Mouse (Mus musculus) ES-E14 (cell line): ENCODE measurements at regions not wholly inside any gene's neighbourhood (a gene's known extent, or its start where the extent isn't known, plus 50 kb on each side); places are given as distances from the start of the nearest gene placed in this dataset.

ENCODE experiments used
- DNase-seq: peaks from one replicate; pipeline ENCODE4 v3.0.0-alpha.2; 2013; ENCODE audit warnings: low read depth, low spot score
- H3K27ac ChIP-seq: 2 replicates; pipeline ENCODE4 v1.5.1; 2012; ENCODE audit warnings: low read depth, mild to moderate bottlenecking, low read length, moderate library complexity, mixed read lengths; ENCODE audit not compliant: poor library complexity, insufficient read depth, severe bottlenecking
- H3K36me3 ChIP-seq: 2 replicates; pipeline ENCODE4 v1.6.1; 2012; ENCODE audit warnings: mild to moderate bottlenecking, low read length, moderate library complexity, mixed read lengths; ENCODE audit not compliant: control insufficient read depth, poor library complexity, insufficient read depth, severe bottlenecking
- H3K4me1 ChIP-seq, 2 experiments: fragments of 150-350 bp in 1 of 2; sonication (generic) in 1 of 2; 2 replicates each; pipeline ENCODE4 v1.6.1; 2012; ENCODE audit warnings: low read length in 2 of 2, mild to moderate bottlenecking in 1 of 2, mixed read lengths in 1 of 2; ENCODE audit not compliant: control insufficient read depth in 2 of 2, insufficient read depth in 2 of 2, poor library complexity in 1 of 2
- H3K4me3 ChIP-seq, 2 experiments: fragments of 150-350 bp in 1 of 2; sonication (generic) in 1 of 2; 2 replicates each; pipeline ENCODE4 v1.5.1; 2012; ENCODE audit warnings: low read length in 2 of 2, low read depth in 1 of 2, mild to moderate bottlenecking in 1 of 2, mixed read lengths in 1 of 2; ENCODE audit not compliant: insufficient read depth in 1 of 2, poor library complexity in 1 of 2, severe bottlenecking in 1 of 2
- H3K9ac ChIP-seq: 2 replicates; pipeline ENCODE4 v1.6.1; 2012; ENCODE audit warnings: low read depth, mild to moderate bottlenecking, low read length, mixed read lengths; ENCODE audit not compliant: poor library complexity, insufficient read depth, severe bottlenecking
- H3K9me3 ChIP-seq: fragments of 150-350 bp; sonication (generic); 2 replicates; pipeline ENCODE4 v1.6.1; 2012; ENCODE audit warnings: low read depth, mild to moderate bottlenecking, low read length; ENCODE audit not compliant: control insufficient read depth, insufficient read depth
- CHD2 ChIP-seq: IDR thresholded peaks from 2 replicates; pipeline ENCODE4 v1.6.1; 2014; ENCODE audit warnings: mild to moderate bottlenecking, low read depth, low read length, inconsistent platforms
- HCFC1 ChIP-seq: IDR thresholded peaks from 2 replicates; pipeline ENCODE4 v1.6.1; 2012; ENCODE audit warnings: low read length, inconsistent platforms, borderline replicate concordance; ENCODE audit not compliant: insufficient read depth
- MAFK ChIP-seq: IDR thresholded peaks from 2 replicates; pipeline ENCODE4 v1.6.1; 2014; ENCODE audit warnings: mild to moderate bottlenecking, low read depth, low read length, inconsistent platforms; ENCODE audit not compliant: insufficient read depth
- ZC3H11A ChIP-seq: IDR thresholded peaks from 2 replicates; pipeline ENCODE4 v1.6.1; 2012; ENCODE audit warnings: low read depth, mild to moderate bottlenecking, inconsistent platforms, low read length, borderline replicate concordance
- ZNF384 ChIP-seq: IDR thresholded peaks from 2 replicates; pipeline ENCODE4 v1.6.1; 2012; ENCODE audit warnings: low read depth, low read length, inconsistent platforms
- in situ Hi-C, 2 experiments: fragments of 600-800 bp; cut with MboI; formaldehyde crosslinking; loops; one replicate each; pipeline ENCODE4 v1.15.1; 2025; ENCODE audit warnings: low sequenced_read_pairs in 2 of 2, inconsistent platforms in 1 of 2; ENCODE audit not compliant: unreplicated experiment in 2 of 2

DNA sequence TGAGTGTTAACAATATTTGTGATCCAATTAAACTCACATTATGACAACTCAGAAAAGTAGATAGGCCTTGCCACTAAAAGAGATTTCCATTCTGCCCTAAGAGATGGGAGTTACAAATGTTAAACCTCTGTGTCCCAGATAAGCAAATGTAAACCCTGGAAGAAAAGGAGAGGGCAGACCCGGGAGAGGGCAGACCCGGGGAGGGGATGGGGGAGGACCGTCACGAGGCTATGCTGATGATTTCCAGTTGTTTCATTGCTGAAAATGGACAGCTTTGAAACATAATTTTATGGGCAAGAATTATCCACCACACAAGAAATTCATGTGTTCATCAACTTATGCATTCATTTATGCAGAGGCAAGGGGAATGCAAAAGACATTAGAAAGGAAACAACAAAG, 159.7 kb upstream of the Cited2 start:
- H3K4me3 ChIP-seq: no peak overlapping the region
- TF ChIP-seq ZNF384 (no peak), MAFK (no peak), CHD2 (no peak), HCFC1 (no peak), ZC3H11A (no peak)
- no peaks in the 10 kb centered on the region for H3K36me3 ChIP-seq
- H3K27ac ChIP-seq: no peak overlapping the region
- in situ Hi-C loops: no loop called here
- DNase-seq: no peak
- no peaks in the 10 kb centered on the region for H3K4me1 ChIP-seq
- no peak overlapping the region for H3K9ac ChIP-seq
- no peaks in the 10 kb centered on the region for H3K9me3 ChIP-seq

DNA sequence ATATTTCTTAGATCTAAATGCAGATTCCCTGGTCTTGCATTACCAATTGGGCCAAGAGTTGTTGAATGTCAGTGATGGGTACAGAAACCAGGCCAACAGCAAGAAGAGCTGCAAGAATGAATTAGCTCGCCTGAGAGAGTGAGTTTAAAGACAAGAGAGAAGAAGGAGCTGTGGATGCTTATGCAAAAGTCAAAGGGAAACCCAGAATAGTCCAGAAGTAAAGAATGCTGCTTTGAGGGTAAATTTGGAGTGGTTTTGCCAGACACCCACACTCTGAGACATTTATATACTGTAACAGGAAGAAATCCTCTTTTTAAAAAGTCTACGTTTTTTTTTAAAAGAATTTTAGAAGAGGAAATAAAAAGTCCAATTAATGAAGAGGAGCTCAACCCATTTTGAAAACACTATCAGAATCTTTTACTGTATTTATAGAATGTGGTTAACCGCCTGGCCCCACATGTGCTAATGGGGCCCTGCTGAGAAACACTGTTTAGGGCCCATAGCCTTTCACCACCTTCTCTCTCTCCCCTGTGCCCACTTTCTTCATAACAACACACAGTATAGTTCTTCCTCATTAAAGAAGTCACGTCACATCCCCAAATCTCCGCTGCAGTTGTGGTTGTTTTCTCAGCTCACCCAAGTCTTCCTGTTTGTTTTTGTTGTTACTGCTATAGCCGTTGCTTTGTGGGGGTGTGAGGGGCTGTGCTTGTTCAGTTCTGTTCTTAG, 158.0 kb upstream of the Cited2 start:
- DNase-seq: no peak
- no peaks in the 10 kb centered on the region for H3K9me3 ChIP-seq
- no peak overlapping the region for H3K9ac ChIP-seq
- no peaks in the 10 kb centered on the region for H3K4me1 ChIP-seq
- H3K27ac ChIP-seq: no peak overlapping the region
- H3K4me3 ChIP-seq: no peak overlapping the region
- TF ChIP-seq ZC3H11A (no peak), MAFK (no peak), CHD2 (no peak), ZNF384 (no peak), HCFC1 (no peak)
- no peaks in the 10 kb centered on the region for H3K36me3 ChIP-seq
- in situ Hi-C loops: no loop called here

DNA sequence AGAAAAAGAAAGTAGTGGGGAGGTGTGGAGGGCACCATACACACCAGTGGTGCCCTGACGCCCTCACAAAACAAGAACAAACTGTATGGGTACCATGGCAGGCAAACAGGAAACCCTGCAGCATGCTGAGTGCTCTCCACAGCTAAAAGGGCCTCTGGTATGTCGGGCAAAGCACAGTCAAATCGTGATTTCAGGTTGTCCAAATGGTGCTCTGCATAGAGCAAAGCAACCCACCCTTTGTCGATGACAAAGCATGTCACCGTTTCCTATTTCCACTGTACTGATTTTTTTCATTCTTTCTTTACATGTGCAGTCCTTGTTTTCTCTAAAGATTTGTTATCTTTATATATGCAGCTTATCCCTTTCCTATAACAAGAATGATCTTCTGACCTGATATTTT, 156.0 kb upstream of the Cited2 start:
- no peak overlapping the region for H3K9ac ChIP-seq
- H3K9me3 ChIP-seq: no peaks in the 10 kb centered on the region
- TF ChIP-seq HCFC1: no peak
- TF ChIP-seq CHD2: no peak
- no peak for TF ChIP-seq ZNF384
- TF ChIP-seq MAFK: no peak
- no peak for TF ChIP-seq ZC3H11A
- no peak for DNase-seq
- H3K4me3 ChIP-seq: no peak overlapping the region
- in situ Hi-C loops: no loop called here
- no peaks in the 10 kb centered on the region for H3K36me3 ChIP-seq
- no peaks in the 10 kb centered on the region for H3K4me1 ChIP-seq
- H3K27ac ChIP-seq: no peak overlapping the region

DNA sequence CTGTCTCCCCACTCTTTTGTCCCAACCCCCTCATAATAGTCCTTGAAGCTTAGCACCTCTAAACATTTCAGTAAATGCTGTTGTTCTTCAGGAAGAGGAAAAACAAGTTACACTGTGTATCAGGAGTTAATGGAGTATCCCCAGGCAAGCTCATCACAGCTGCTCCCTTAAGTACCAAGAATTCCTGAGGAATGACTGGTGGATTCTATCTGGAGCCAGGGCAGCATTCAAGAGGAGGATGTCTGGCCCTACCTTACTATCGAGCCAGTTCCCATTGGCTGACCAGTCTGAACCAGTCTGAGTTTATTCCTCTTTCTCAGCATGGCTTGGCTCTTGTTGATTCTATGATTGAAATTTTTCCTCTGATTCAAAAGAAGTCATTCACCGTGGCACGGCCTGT, 155.4 kb upstream of the Cited2 start:
- no peak for TF ChIP-seq HCFC1
- TF ChIP-seq ZC3H11A: no peak
- no peak for TF ChIP-seq CHD2
- no peak for TF ChIP-seq ZNF384
- no peak for TF ChIP-seq MAFK
- no peak overlapping the region for H3K4me3 ChIP-seq
- H3K9ac ChIP-seq: no peak overlapping the region
- H3K36me3 ChIP-seq: no peaks in the 10 kb centered on the region
- H3K27ac ChIP-seq: no peak overlapping the region
- no peaks in the 10 kb centered on the region for H3K9me3 ChIP-seq
- H3K4me1 ChIP-seq: no peaks in the 10 kb centered on the region
- no peak for DNase-seq
- in situ Hi-C loops: no loop called here

DNA sequence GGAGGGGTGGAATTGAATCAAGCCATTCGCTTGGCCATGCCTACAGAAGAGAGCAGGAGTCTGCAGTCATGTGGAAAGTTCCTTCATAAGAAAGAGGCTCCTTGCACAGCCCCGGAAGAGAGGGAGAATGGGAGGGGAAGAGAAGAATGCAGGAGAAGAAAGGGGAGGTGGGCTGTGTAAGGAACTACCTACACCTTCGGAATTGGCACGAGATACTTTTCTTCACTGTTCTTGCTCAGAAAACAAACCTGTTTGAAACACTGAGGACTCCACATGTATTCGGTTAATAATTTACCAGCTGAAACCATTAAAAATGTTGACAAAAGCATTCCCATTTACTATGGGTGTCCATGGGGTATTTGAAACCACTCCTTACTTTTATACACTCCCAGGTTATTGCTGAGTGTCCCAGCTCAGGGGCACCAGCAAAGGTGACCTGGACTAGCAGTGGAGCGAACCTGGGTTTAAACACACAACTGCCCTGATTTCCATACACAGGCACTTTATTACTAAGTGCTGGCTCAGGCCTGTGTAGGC, 153.4 kb upstream of the Cited2 start:
- Histone ChIP-seq H3K36me3 (no peaks in the 10 kb centered on the region), H3K27ac (no peak overlapping the region)

More for the DNA sequence above, 153.4 kb upstream of the Cited2 start:
- TF ChIP-seq ZC3H11A (no peak), ZNF384 (no peak), CHD2 (no peak), MAFK (no peak), HCFC1 (no peak)
- no peak for DNase-seq
- H3K4me3 ChIP-seq: no peak overlapping the region
- peaks cover 0 to 3% of the 10 kb centered on the region in 2 experiments; a peak in 2 of 4 replicates for H3K4me1 ChIP-seq
- H3K9me3 ChIP-seq: no peaks in the 10 kb centered on the region
- no peak overlapping the region for H3K9ac ChIP-seq
- in situ Hi-C loops: no loop called here
